Mouse (Mus musculus) erythroblast, embryonic 14.5 days (primary cell): Measurements from ENCODE around the gene Oaz1.

Experiments
- GATA1 ChIP-seq: IDR thresholded peaks from 2 replicates; pipeline ENCODE4 v1.6.1; 2012; ENCODE audit warnings: low read length, inconsistent platforms, mixed read lengths
- TAL1 ChIP-seq: IDR thresholded peaks from 3 replicates; pipeline ENCODE4 v1.6.1; 2012; ENCODE audit warnings: low read length, inconsistent platforms, mixed read lengths

GRCm38 (mm10) chr10:80808985-80809632 lies 17.3 kb upstream of the Oaz1 start:
- TF ChIP-seq TAL1 = no peak
- no peak for TF ChIP-seq GATA1
